Mouse (Mus musculus): ENCODE results near the gene Sema6b. TPM values are rescaled to one million over a fixed set of nuclear protein-coding genes. Genes with fewer than 3 reads are reported as not detected.

The Sema6b gene
- not detected for polyA plus RNA-seq (2014; fragmentation: Illumina TruSeq; extraction: RNeasy Lipid Tissue Mini Kit (QIAGEN cat#74804); ENCODE audit: low read depth, low replicate concordance)

GRCm38 (mm10) chr17:56139858-56140595 lies at the start of gene Sema6b:
Sema6b (minus strand) TSS chr17:56140343.

GRCm38 (mm10) chr17:56183658-56184103 lies 43.5 kb upstream of the Sema6b start, which contains the start of gene Mydgf:
Mydgf (minus strand) TSS chr17:56183920.

GRCm38 (mm10) chr17:56162231-56162774 lies 22.2 kb upstream of the Sema6b start, which contains the start of gene Tnfaip8l1:
Tnfaip8l1 (plus strand) TSS chr17:56162477.

GRCm38 (mm10) chr17:56121826-56122225 lies 18.3 kb downstream of the Sema6b start, which contains the start of gene Lrg1:
Lrg1 (minus strand) TSS chr17:56122001.

GRCm38 (mm10) chr17:56117251-56117710 lies 22.9 kb downstream of the Sema6b start, which contains the start of gene Plin5:
Plin5 (minus strand) TSS chr17:56117596.

GRCm38 (mm10) chr17:56109219-56110051 lies 30.7 kb downstream of the Sema6b start, which contains the start of gene Plin4:
Plin4 (minus strand) TSS chr17:56109803.

GRCm38 (mm10) chr17:56078880-56079795 lies 61.0 kb downstream of the Sema6b start, which contains the start of gene Hdgfl2:
Hdgfl2 (plus strand) TSS chr17:56079634.

GRCm38 (mm10) chr17:56074827-56075208 lies 65.3 kb downstream of the Sema6b start, which contains the start of gene Ubxn6:
Ubxn6 (minus strand) TSS chr17:56075028.

Other genes starting within 250 kb of the Sema6b start
- 30.8 TPM for gene Zfp959, start 248.2 kb downstream of the Sema6b start, polyA plus RNA-seq (2014; fragmentation: Illumina TruSeq; extraction: RNeasy Lipid Tissue Mini Kit (QIAGEN cat#74804); ENCODE audit: low read depth, low replicate concordance)
- 19.0 TPM for gene Zfp119b, start 190.8 kb downstream of the Sema6b start, polyA plus RNA-seq (2014; fragmentation: Illumina TruSeq; extraction: RNeasy Lipid Tissue Mini Kit (QIAGEN cat#74804); ENCODE audit: low read depth, low replicate concordance)
- not detected for gene Ebi3, start 187.7 kb downstream of the Sema6b start, polyA plus RNA-seq (2014; fragmentation: Illumina TruSeq; extraction: RNeasy Lipid Tissue Mini Kit (QIAGEN cat#74804); ENCODE audit: low read depth, low replicate concordance)
- gene Yju2, start 181.2 kb downstream of the Sema6b start, polyA plus RNA-seq (2014; fragmentation: Illumina TruSeq; extraction: RNeasy Lipid Tissue Mini Kit (QIAGEN cat#74804); ENCODE audit: low read depth, low replicate concordance) = 0.70 TPM
- gene Shd, start 169.9 kb downstream of the Sema6b start, polyA plus RNA-seq (2014; fragmentation: Illumina TruSeq; extraction: RNeasy Lipid Tissue Mini Kit (QIAGEN cat#74804); ENCODE audit: low read depth, low replicate concordance) = not detected
- gene Fsd1, start 153.8 kb downstream of the Sema6b start, polyA plus RNA-seq (2014; fragmentation: Illumina TruSeq; extraction: RNeasy Lipid Tissue Mini Kit (QIAGEN cat#74804); ENCODE audit: low read depth, low replicate concordance) = not detected
- 0.41 TPM for gene Stap2, start 134.8 kb downstream of the Sema6b start, polyA plus RNA-seq (2014; fragmentation: Illumina TruSeq; extraction: RNeasy Lipid Tissue Mini Kit (QIAGEN cat#74804); ENCODE audit: low read depth, low replicate concordance)
- gene Mpnd, start 134.6 kb downstream of the Sema6b start, polyA plus RNA-seq (2014; fragmentation: Illumina TruSeq; extraction: RNeasy Lipid Tissue Mini Kit (QIAGEN cat#74804); ENCODE audit: low read depth, low replicate concordance) = 0.70 TPM
- gene Sh3gl1, start 103.7 kb downstream of the Sema6b start, polyA plus RNA-seq (2014; fragmentation: Illumina TruSeq; extraction: RNeasy Lipid Tissue Mini Kit (QIAGEN cat#74804); ENCODE audit: low read depth, low replicate concordance) = 0.82 TPM
- gene Chaf1a, start 99.9 kb downstream of the Sema6b start, polyA plus RNA-seq (2014; fragmentation: Illumina TruSeq; extraction: RNeasy Lipid Tissue Mini Kit (QIAGEN cat#74804); ENCODE audit: low read depth, low replicate concordance) = 0.76 TPM
- 15.9 TPM for gene Ubxn6, start 65.3 kb downstream of the Sema6b start, polyA plus RNA-seq (2014; fragmentation: Illumina TruSeq; extraction: RNeasy Lipid Tissue Mini Kit (QIAGEN cat#74804); ENCODE audit: low read depth, low replicate concordance)
- 3.9 TPM for gene Hdgfl2, start 60.7 kb downstream of the Sema6b start, polyA plus RNA-seq (2014; fragmentation: Illumina TruSeq; extraction: RNeasy Lipid Tissue Mini Kit (QIAGEN cat#74804); ENCODE audit: low read depth, low replicate concordance)
- gene Plin4, start 30.5 kb downstream of the Sema6b start, polyA plus RNA-seq (2014; fragmentation: Illumina TruSeq; extraction: RNeasy Lipid Tissue Mini Kit (QIAGEN cat#74804); ENCODE audit: low read depth, low replicate concordance) = 6.4 TPM
- gene Plin5, start 22.7 kb downstream of the Sema6b start, polyA plus RNA-seq (2014; fragmentation: Illumina TruSeq; extraction: RNeasy Lipid Tissue Mini Kit (QIAGEN cat#74804); ENCODE audit: low read depth, low replicate concordance) = 6.5 TPM
- gene Lrg1, start 18.3 kb downstream of the Sema6b start, polyA plus RNA-seq (2014; fragmentation: Illumina TruSeq; extraction: RNeasy Lipid Tissue Mini Kit (QIAGEN cat#74804); ENCODE audit: low read depth, low replicate concordance) = not detected
- 1.6 TPM for gene Tnfaip8l1, start 22.1 kb upstream of the Sema6b start, polyA plus RNA-seq (2014; fragmentation: Illumina TruSeq; extraction: RNeasy Lipid Tissue Mini Kit (QIAGEN cat#74804); ENCODE audit: low read depth, low replicate concordance)
- gene Mydgf, start 43.6 kb upstream of the Sema6b start, polyA plus RNA-seq (2014; fragmentation: Illumina TruSeq; extraction: RNeasy Lipid Tissue Mini Kit (QIAGEN cat#74804); ENCODE audit: low read depth, low replicate concordance) = 13.2 TPM
- gene Dpp9, start 78.6 kb upstream of the Sema6b start, polyA plus RNA-seq (2014; fragmentation: Illumina TruSeq; extraction: RNeasy Lipid Tissue Mini Kit (QIAGEN cat#74804); ENCODE audit: low read depth, low replicate concordance) = 0.41 TPM
- gene Fem1a, start 116.5 kb upstream of the Sema6b start, polyA plus RNA-seq (2014; fragmentation: Illumina TruSeq; extraction: RNeasy Lipid Tissue Mini Kit (QIAGEN cat#74804); ENCODE audit: low read depth, low replicate concordance) = 3.7 TPM
- 0.58 TPM for gene Ticam1, start 136.4 kb upstream of the Sema6b start, polyA plus RNA-seq (2014; fragmentation: Illumina TruSeq; extraction: RNeasy Lipid Tissue Mini Kit (QIAGEN cat#74804); ENCODE audit: low read depth, low replicate concordance)
- 21.8 TPM for gene Plin3, start 152.5 kb upstream of the Sema6b start, polyA plus RNA-seq (2014; fragmentation: Illumina TruSeq; extraction: RNeasy Lipid Tissue Mini Kit (QIAGEN cat#74804); ENCODE audit: low read depth, low replicate concordance)
- gene Arrdc5, start 159.9 kb upstream of the Sema6b start, polyA plus RNA-seq (2014; fragmentation: Illumina TruSeq; extraction: RNeasy Lipid Tissue Mini Kit (QIAGEN cat#74804); ENCODE audit: low read depth, low replicate concordance) = not detected
- gene Uhrf1, start 163.0 kb upstream of the Sema6b start, polyA plus RNA-seq (2014; fragmentation: Illumina TruSeq; extraction: RNeasy Lipid Tissue Mini Kit (QIAGEN cat#74804); ENCODE audit: low read depth, low replicate concordance) = 1.9 TPM
- gene Kdm4b, start 185.7 kb upstream of the Sema6b start, polyA plus RNA-seq (2014; fragmentation: Illumina TruSeq; extraction: RNeasy Lipid Tissue Mini Kit (QIAGEN cat#74804); ENCODE audit: low read depth, low replicate concordance) = 0.99 TPM